Mouse (Mus musculus): ENCODE data around the gene Gm10964. TPM values are rescaled to one million over a fixed set of nuclear protein-coding genes. Genes with fewer than 3 reads are reported as not detected.
"Not testable (repeated sequence)": the region's sequence is repeated elsewhere in the genome, so short reads cannot be mapped to it uniquely, and the experiment has no call there.

Gm10964 gene
- total RNA-seq, 2 experiments from 2014 or later = not detected

- no peak for DNase-seq
- intact Hi-C loops (cut with DNase I) = no loop called here
Observed at GRCm38 (mm10) chr3:103773508-103773907, 34.3 kb downstream of the Gm10964 start.

GRCm38 (mm10) chr3:103774009-103774408, 34.8 kb downstream of the Gm10964 start:
- DNase-seq = no peak
- intact Hi-C loops (cut with DNase I) = no loop called here

- intact Hi-C loops (cut with DNase I) = no loop called here
- no peak for DNase-seq
Observed at GRCm38 (mm10) chr3:103777940-103778339, 38.8 kb downstream of the Gm10964 start.

GRCm38 (mm10) chr3:103778660-103779059, 39.5 kb downstream of the Gm10964 start:
- no peak for DNase-seq
- intact Hi-C loops (cut with DNase I) = no loop called here

- intact Hi-C loops (cut with DNase I) = no loop called here
- DNase-seq = no peak
Observed at GRCm38 (mm10) chr3:103779183-103779582, 40.0 kb downstream of the Gm10964 start.

- intact Hi-C loops (cut with DNase I) = no loop called here
- no peak for DNase-seq
Observed at GRCm38 (mm10) chr3:103780271-103780670, 41.1 kb downstream of the Gm10964 start.

- no peak for DNase-seq
- intact Hi-C loops (cut with DNase I) = no loop called here
Observed at GRCm38 (mm10) chr3:103780777-103781176, 41.6 kb downstream of the Gm10964 start.

- no peak for DNase-seq
- intact Hi-C loops (cut with DNase I) = no loop called here
Observed at GRCm38 (mm10) chr3:103782844-103783609, 43.9 kb downstream of the Gm10964 start.

GRCm38 (mm10) chr3:103787225-103787624, 48.1 kb downstream of the Gm10964 start:
- intact Hi-C loops (cut with DNase I) = no loop called here

GRCm38 (mm10) chr3:103789096-103789495, 49.9 kb downstream of the Gm10964 start:
- intact Hi-C loops (cut with DNase I) = no loop called here
- DNase-seq = no peak

More at GRCm38 (mm10) chr3:103787225-103787624, 48.1 kb downstream of the Gm10964 start:
- DNase-seq = no peak

GRCm38 (mm10) chr3:103789891-103790345, 50.8 kb downstream of the Gm10964 start:
- intact Hi-C loops (cut with DNase I) = no loop called here
- no peak for DNase-seq

- intact Hi-C loops (cut with DNase I) = no loop called here
- DNase-seq = peak; percentile 32
Observed at GRCm38 (mm10) chr3:103790346-103791145, 51.4 kb downstream of the Gm10964 start.

- peak; percentile 94 for DNase-seq
- intact Hi-C loops (cut with DNase I) = no loop called here
Observed at GRCm38 (mm10) chr3:103791230-103792110, 52.3 kb downstream of the Gm10964 start, which contains the start of gene Hipk1. Gene Hipk1 (minus strand): TSS chr3:103791563.

- intact Hi-C loops (cut with DNase I) = not testable (repeated sequence)
Observed at GRCm38 (mm10) chr3:103792111-103792406, 52.9 kb downstream of the Gm10964 start.

GRCm38 (mm10) chr3:103792566-103792965, 53.4 kb downstream of the Gm10964 start:
- no peak for DNase-seq
- intact Hi-C loops (cut with DNase I) = no loop called here

More at GRCm38 (mm10) chr3:103792111-103792406, 52.9 kb downstream of the Gm10964 start:
- DNase-seq = not testable (repeated sequence)

Other genes with a start within 250 kb of the Gm10964 start
- gene Syt6, start 164.1 kb upstream of the Gm10964 start, total RNA-seq (2021) = 10 to 100 TPM; 25.8 to 26.9 TPM
- 1 to 10 TPM in 1 of 2 experiments, under 1 TPM in 1; 0.18 to 1.2 TPM for gene Atg4a-ps, start 93.3 kb upstream of the Gm10964 start, total RNA-seq (2021)
- gene Olfml3, start 1.4 kb upstream of the Gm10964 start, total RNA-seq (2021) = 1 to 10 TPM; 4.7 to 5.0 TPM
- 10 to 100 TPM; 66.7 to 69.9 TPM for gene Hipk1, start 52.2 kb downstream of the Gm10964 start, total RNA-seq (2021)
- 10 to 100 TPM; 10.3 to 10.7 TPM for gene Dclre1b, start 70.1 kb downstream of the Gm10964 start, total RNA-seq (2021)
- gene Ap4b1, start 70.2 kb downstream of the Gm10964 start, total RNA-seq (2021) = 10 to 100 TPM; 14.0 to 16.7 TPM
- gene Gm43064, start 70.2 kb downstream of the Gm10964 start, total RNA-seq (2021) = not detected
- under 1 TPM in 1 of 2 experiments, not detected in 1; 0.76 TPM for gene Bcl2l15, start 93.2 kb downstream of the Gm10964 start, total RNA-seq (2021)
- gene Ptpn22, start 120.4 kb downstream of the Gm10964 start, total RNA-seq (2021) = under 1 TPM; 0.32 to 0.64 TPM
- 10 to 100 TPM; 27.0 to 29.2 TPM for gene Rsbn1, start 174.8 kb downstream of the Gm10964 start, total RNA-seq (2021)
- gene Phtf1, start 228.7 kb downstream of the Gm10964 start, total RNA-seq (2021) = 10 to 100 TPM; 30.6 to 35.2 TPM

All from left cerebral cortex, postnatal 4 days (tissue).